Mouse (Mus musculus): ENCODE data around the gene Olfr130. TPM values are rescaled to one million over a fixed set of nuclear protein-coding genes. Genes with fewer than 3 reads are reported as not detected.

Olfr130 gene
- polyA plus RNA-seq (2015; fragmentation: Nextera tagmentation; extraction: Ambion mirVana): not detected in 2 replicates

DNA sequence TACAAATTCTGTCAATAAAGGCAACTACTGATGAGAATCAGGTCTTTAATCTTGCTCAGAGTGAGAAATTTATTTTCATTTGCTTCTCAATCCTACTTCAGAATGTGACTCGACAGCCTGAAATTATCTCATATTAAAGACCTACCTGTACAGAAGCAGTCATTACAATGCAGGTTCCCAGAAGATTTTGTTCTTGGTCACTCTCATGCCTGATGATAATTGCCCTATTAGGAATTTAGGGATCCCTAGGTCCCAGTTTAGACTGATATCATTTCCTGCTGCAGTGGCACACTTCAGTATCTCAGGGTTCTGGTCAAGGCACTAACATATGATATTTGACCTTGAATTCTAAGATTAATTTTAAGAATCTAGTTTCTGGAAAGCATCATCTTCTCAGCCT lies at the start of gene Olfr130:
TSS of gene Olfr130 (plus strand) at position 301 of the 400 bp plus-strand sequence.
- no peak for DNase-seq (ENCODE audit: low spot score)

DNA sequence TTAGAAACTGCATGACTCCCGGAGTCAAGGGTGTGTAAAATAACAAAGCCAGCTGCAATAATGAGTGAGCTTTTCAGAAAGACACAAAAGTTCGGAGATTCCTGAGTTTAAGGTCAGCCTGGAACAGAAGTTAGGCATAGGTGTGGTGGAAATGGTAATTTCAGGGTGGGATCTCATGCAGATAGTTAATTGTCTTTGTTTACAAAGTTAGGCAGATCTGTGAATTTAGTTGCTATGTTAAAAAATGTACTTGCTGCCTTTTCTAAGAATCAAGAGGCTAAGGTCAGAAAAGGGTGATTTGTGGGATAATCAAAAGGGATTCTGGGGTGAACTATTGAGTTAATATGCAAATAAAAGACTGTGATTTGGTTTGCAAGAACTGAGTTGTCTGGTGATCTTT lies 47.4 kb upstream of the Olfr130 start:
- no peak for DNase-seq (ENCODE audit: low spot score)

DNA sequence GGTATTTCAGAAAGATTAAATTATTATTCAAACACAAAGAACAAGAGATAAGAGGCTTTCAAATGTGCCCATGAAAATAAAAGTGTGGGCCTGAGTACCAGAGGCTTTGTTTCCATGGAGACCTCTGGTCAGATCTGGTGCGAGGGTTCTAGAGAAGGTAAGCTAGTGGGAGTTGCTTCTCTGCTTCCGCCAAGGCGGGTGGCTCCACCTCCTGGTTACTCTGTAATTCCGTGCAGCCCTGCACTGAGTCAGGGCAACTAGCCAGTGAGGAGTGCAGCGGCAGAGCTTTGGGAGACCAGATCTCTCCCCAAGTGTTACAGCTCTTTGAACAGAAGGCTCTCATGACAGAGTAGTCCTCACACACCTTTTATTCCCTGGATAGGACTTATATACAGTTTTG lies 37.4 kb upstream of the Olfr130 start:
- no peak for DNase-seq (ENCODE audit: low spot score)

DNA sequence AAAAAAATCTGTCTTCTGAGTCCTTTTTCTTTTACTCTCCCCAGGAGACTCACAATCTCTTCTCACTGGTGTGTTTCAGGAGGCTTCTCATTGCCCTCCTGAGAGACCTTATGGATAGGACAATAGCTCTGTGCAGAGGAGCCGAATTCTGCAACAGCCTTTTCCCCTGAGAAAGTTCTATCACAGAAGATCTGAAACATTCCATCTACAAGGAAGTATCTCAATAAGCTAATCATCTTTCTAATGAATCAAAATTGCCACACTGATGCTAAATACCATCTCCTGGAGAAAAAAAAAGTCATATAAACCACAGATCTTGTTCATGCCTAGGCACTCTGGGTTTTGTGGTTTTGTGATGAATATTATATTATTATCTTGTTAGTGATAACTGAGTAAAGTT lies 3.7 kb upstream of the Olfr130 start, which contains the start of gene Olfr129:
TSS of gene Olfr129 (minus strand) at position 101 of the 400 bp plus-strand sequence.
- DNase-seq (ENCODE audit: low spot score): no peak

DNA sequence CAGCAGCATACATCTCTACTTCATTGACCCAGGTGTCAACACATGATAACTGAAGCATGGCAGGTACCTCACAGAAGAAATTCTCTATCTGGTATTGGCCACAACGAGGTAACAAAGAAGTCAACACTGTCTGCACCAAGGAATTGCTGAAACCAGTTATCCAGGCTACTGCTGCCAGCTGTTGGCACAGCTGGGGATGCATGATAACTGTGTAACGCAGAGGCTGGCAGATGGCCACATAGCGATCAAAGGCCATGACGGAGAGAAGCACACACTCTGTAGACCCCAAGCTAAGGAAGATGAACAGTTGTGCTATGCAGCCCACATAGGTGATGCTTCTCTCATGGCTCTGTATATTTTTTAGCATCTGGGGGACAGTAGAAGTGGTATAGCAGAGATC lies 18.6 kb downstream of the Olfr130 start:
- no peak for DNase-seq (ENCODE audit: low spot score)

DNA sequence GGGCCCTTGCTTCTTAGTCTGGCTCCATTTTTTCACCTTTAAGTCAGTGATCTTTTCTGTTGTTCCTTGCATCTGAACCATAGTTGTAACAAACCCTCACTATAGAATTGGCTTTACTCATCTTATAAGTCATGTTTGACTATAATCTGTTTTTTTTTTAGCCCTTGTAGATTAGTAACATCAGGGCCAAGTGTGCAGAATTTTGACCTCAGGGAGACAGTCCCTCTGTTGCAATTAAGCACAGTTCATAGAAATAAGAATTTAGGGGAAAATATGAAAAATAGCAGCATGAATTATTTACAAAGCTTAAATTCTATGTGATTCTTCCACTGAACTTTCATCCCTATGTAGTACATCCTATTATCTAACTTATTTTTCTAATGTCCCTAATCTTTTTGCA lies 24.9 kb downstream of the Olfr130 start, which contains the start of gene Olfr131:
TSS of gene Olfr131 (minus strand) at position 101 of the 400 bp plus-strand sequence.
- no peak for DNase-seq (ENCODE audit: low spot score)

Other genes with a start within 250 kb of the Olfr130 start
- not detected in 2 replicates for gene Olfr125, start 231.0 kb upstream of the Olfr130 start, polyA plus RNA-seq (2015; fragmentation: Nextera tagmentation; extraction: Ambion mirVana)
- gene Olfr126, start 216.4 kb upstream of the Olfr130 start, polyA plus RNA-seq (2015; fragmentation: Nextera tagmentation; extraction: Ambion mirVana): not detected in 2 replicates
- not detected in 2 replicates for gene Olfr127, start 163.5 kb upstream of the Olfr130 start, polyA plus RNA-seq (2015; fragmentation: Nextera tagmentation; extraction: Ambion mirVana)
- gene Olfr128, start 143.4 kb upstream of the Olfr130 start, polyA plus RNA-seq (2015; fragmentation: Nextera tagmentation; extraction: Ambion mirVana): not detected in 2 replicates
- gene Olfr761, start 110.8 kb upstream of the Olfr130 start, polyA plus RNA-seq (2015; fragmentation: Nextera tagmentation; extraction: Ambion mirVana): not detected in 2 replicates
- gene Olfr129, start 3.8 kb upstream of the Olfr130 start, polyA plus RNA-seq (2015; fragmentation: Nextera tagmentation; extraction: Ambion mirVana): not detected in 2 replicates
- not detected in 2 replicates for gene Olfr131, start 24.8 kb downstream of the Olfr130 start, polyA plus RNA-seq (2015; fragmentation: Nextera tagmentation; extraction: Ambion mirVana)
- not detected in 2 replicates for gene Olfr132, start 70.6 kb downstream of the Olfr130 start, polyA plus RNA-seq (2015; fragmentation: Nextera tagmentation; extraction: Ambion mirVana)
- gene Olfr133, start 81.4 kb downstream of the Olfr130 start, polyA plus RNA-seq (2015; fragmentation: Nextera tagmentation; extraction: Ambion mirVana): not detected in 2 replicates
- not detected in 2 replicates for gene Olfr134, start 107.5 kb downstream of the Olfr130 start, polyA plus RNA-seq (2015; fragmentation: Nextera tagmentation; extraction: Ambion mirVana)
- gene Olfr135, start 140.4 kb downstream of the Olfr130 start, polyA plus RNA-seq (2015; fragmentation: Nextera tagmentation; extraction: Ambion mirVana): not detected in 2 replicates
- not detected in 2 replicates for gene Olfr138, start 197.1 kb downstream of the Olfr130 start, polyA plus RNA-seq (2015; fragmentation: Nextera tagmentation; extraction: Ambion mirVana)
- not detected in 2 replicates for gene Olfr137, start 243.6 kb downstream of the Olfr130 start, polyA plus RNA-seq (2015; fragmentation: Nextera tagmentation; extraction: Ambion mirVana)

Data from thymus, postnatal 0 days (tissue).